In genomic region chr7:99795192-99795981, GRCm38 (mm10) we compare ENCODE assay signal across 9 mouse cellular contexts. TPM values are rescaled to one million over a fixed set of nuclear protein-coding genes. Genes with fewer than 3 reads are reported as not detected.
DNase-seq lines count a peak whose midpoint lies in the region; ATAC-seq lines count a peak whose summit lies in the region.
"Had no signal": no experiment of that assay in that cellular context is flagged by ENCODE, and none has a peak within 500 bp of the region (broad histone marks: within the 10 kb centered on the region; RNA-seq: fewer than 3 reads in every experiment).

No protein-coding gene starts in this region.

- no peaks in the 10 kb centered on the region for H3K36me3 ChIP-seq in hindbrain, embryonic 12.5 days
- H3K36me3 ChIP-seq in midbrain, embryonic 12.5 days = no peaks in the 10 kb centered on the region
- H3K36me3 ChIP-seq in stomach, embryonic 16.5 days (ENCODE audit: control insufficient read depth, insufficient read depth, low read length) = no peaks in the 10 kb centered on the region

- peak; percentile 32 to 34 for DNase-seq in cerebellum, postnatal 14 days
- peak; percentile 42 to 50 for DNase-seq in spleen, adult 18-20 months
- no peak for DNase-seq in spleen, adult 12 weeks (ENCODE audit: low spot score)
- no peak for DNase-seq in frontal cortex, postnatal 25 days (ENCODE audit: low spot score in 2 of 2)

- no peaks in the 10 kb centered on the region for H3K9me3 ChIP-seq in hindbrain, embryonic 12.5 days (replicated peaks)
- peaks cover 3% of the 10 kb centered on the region; the same call in 1 of the 2 replicates for H3K9me3 ChIP-seq in midbrain, embryonic 12.5 days
- H3K9me3 ChIP-seq in stomach, embryonic 16.5 days (replicated peaks; ENCODE audit: control insufficient read depth, low read length) = no peaks in the 10 kb centered on the region

- ATAC-seq in cerebellum, adult (ENCODE audit: insufficient number of reproducible peaks, low FRiP score, low TSS enrichment) = no peak
- ATAC-seq in hindbrain, embryonic 12.5 days (ENCODE audit: low FRiP score) = peak; percentile 78
- peak; percentile 61 for ATAC-seq in midbrain, embryonic 12.5 days (ENCODE audit: low FRiP score, low read depth)
- peak; percentile 37; the same call in 1 of the 2 replicates for ATAC-seq in stomach, embryonic 16.5 days (ENCODE audit: insufficient read depth, low FRiP score)

- WGBS in hindbrain, embryonic 12.5 days = 12% methylated on average over 17 of the region's 17 CpGs
- WGBS in midbrain, embryonic 12.5 days = 12% methylated on average over 17 of the region's 17 CpGs
- WGBS in stomach, embryonic 16.5 days = 13% methylated on average over 17 of the region's 17 CpGs

- no peaks in the 10 kb centered on the region; the same call in 1 of the 2 replicates for H3K27me3 ChIP-seq in hindbrain, embryonic 12.5 days
- H3K27me3 ChIP-seq in midbrain, embryonic 12.5 days = peaks cover 12% of the 10 kb centered on the region; the same call in 1 of the 2 replicates
- no peaks in the 10 kb centered on the region for H3K27me3 ChIP-seq in stomach, embryonic 16.5 days (ENCODE audit: control insufficient read depth, insufficient read depth, low read length)

- peak overlapping the region; percentile 12; the same call in 1 of the 2 replicates for H3K4me3 ChIP-seq in hindbrain, embryonic 12.5 days
- H3K4me3 ChIP-seq in midbrain, embryonic 12.5 days = peak overlapping the region; percentile 22; the same call in 1 of the 2 replicates
- H3K4me3 ChIP-seq in stomach, embryonic 16.5 days (replicated peaks; ENCODE audit: low read length) = no peak overlapping the region
- H3K4me3 ChIP-seq: erythroblast, embryonic 14.5 days had no signal

- H3K9ac ChIP-seq in hindbrain, embryonic 12.5 days = no peak overlapping the region
- 0 out of 2 replicates have a peak overlapping the region, but pooled peaks have one; percentile 39 for H3K9ac ChIP-seq in midbrain, embryonic 12.5 days (replicated peaks)
- H3K9ac ChIP-seq in stomach, embryonic 16.5 days (ENCODE audit: low read length) = no peak overlapping the region

- peaks cover 23% of the 10 kb centered on the region for H3K4me1 ChIP-seq in hindbrain, embryonic 12.5 days
- H3K4me1 ChIP-seq in midbrain, embryonic 12.5 days = peaks cover 12% of the 10 kb centered on the region
- 0 out of 2 replicates have a peak, but pooled peaks cover 6% of the 10 kb centered on the region for H3K4me1 ChIP-seq in stomach, embryonic 16.5 days (ENCODE audit: control insufficient read depth, insufficient read depth, low read length)

- peak overlapping the region; percentile 66 for H3K27ac ChIP-seq in hindbrain, embryonic 12.5 days
- peak overlapping the region; percentile 57 for H3K27ac ChIP-seq in midbrain, embryonic 12.5 days (replicated peaks)
- H3K27ac ChIP-seq in stomach, embryonic 16.5 days (ENCODE audit: low read length) = no peak overlapping the region

- peak overlapping the region; percentile 45 for H3K4me2 ChIP-seq in hindbrain, embryonic 12.5 days (replicated peaks)
- H3K4me2 ChIP-seq in midbrain, embryonic 12.5 days (replicated peaks) = peak overlapping the region; percentile 52
- no peak overlapping the region for H3K4me2 ChIP-seq in stomach, embryonic 16.5 days (ENCODE audit: low read depth, low read length)

RNA-seq across cellular contexts. Expression of gene Olfr521, which starts 32.1 kb away (rescaled TPM):
- not detected in 2 replicates for polyA plus RNA-seq in hindbrain, embryonic 12.5 days (2016; fragmentation: Nextera tagmentation; extraction: Ambion mirVana)
- polyA plus RNA-seq in midbrain, embryonic 12.5 days (2016; fragmentation: Nextera tagmentation; extraction: Ambion mirVana) = not detected in 2 replicates
- polyA plus RNA-seq in stomach, embryonic 16.5 days (2015; fragmentation: Nextera tagmentation; extraction: Ambion mirVana) = not detected in 2 replicates
- polyA plus RNA-seq: erythroblast, embryonic 14.5 days had no signal

RNA-seq across cellular contexts. Expression of gene Neu3, which starts 32.8 kb away (rescaled TPM):
- 2.3 and 2.5 TPM in 2 replicates for polyA plus RNA-seq in hindbrain, embryonic 12.5 days (2016; fragmentation: Nextera tagmentation; extraction: Ambion mirVana)
- 1.5 and 1.7 TPM in 2 replicates for polyA plus RNA-seq in midbrain, embryonic 12.5 days (2016; fragmentation: Nextera tagmentation; extraction: Ambion mirVana)
- polyA plus RNA-seq in stomach, embryonic 16.5 days (2015; fragmentation: Nextera tagmentation; extraction: Ambion mirVana) = 6.8 and 7.5 TPM in 2 replicates

Comparison
In these comparisons a context has a peak if more than half of its experiments do, and no peak if none do; other contexts are left out.
1. DNase-seq: peak in cerebellum, postnatal 14 days (2 of 2) and spleen, adult 18-20 months (2 of 2); none in spleen, adult 12 weeks (single experiment) and frontal cortex, postnatal 25 days (0 of 2).